Mouse (Mus musculus): ENCODE data around the gene Gpr1.

DNA sequence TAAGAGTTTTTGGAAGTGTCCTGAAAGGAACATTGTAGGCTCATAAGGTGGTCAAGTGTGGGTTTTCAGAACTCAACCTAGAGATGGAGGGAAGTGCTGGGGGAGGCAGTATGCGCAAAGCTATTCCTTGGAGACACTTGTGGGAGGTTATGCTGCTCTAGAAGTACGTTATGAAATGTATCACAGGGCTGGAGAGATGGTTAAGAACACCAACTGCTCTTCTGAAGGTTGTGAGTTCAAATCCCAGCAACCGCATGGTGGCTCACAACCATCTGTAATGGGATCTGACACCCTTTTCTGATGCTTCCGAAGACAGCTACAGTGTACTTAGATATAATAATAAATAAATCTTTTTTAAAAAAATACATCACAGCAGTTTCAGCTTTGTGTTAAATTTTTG, 34.2 kb downstream of the Gpr1 start:
- no peak for TF ChIP-seq MAX (IDR thresholded peaks at IDR 0.05; ENCODE audit: low read length)
- no peak for TF ChIP-seq CTCF (conservative IDR thresholded peaks at IDR 0.05 in 1 of 2, IDR thresholded peaks at IDR 0.05 in 1 of 2; ENCODE audit: low read depth in 2 of 2, low read length in 2 of 2)
- TF ChIP-seq BHLHE40 (IDR thresholded peaks at IDR 0.05; ENCODE audit: low read depth, low read length), result no peak
- no peak for TF ChIP-seq NRF1 (IDR thresholded peaks at IDR 0.05; ENCODE audit: low read depth, low read length)
- TF ChIP-seq KAT2A (IDR thresholded peaks at IDR 0.05; ENCODE audit: insufficient replicate concordance, low read length), result no peak
- TF ChIP-seq TCF12 (IDR thresholded peaks at IDR 0.05; ENCODE audit: low read depth, low read length), result no peak
- TF ChIP-seq RCOR1 (conservative IDR thresholded peaks at IDR 0.05; ENCODE audit: low read depth, low read length), result no peak
- no peak for TF ChIP-seq SMC3 (IDR thresholded peaks at IDR 0.05; ENCODE audit: low read depth, low read length)

Data from CH12.LX (cell line).